Mouse (Mus musculus): ENCODE results near the gene Ksr1. TPM values are rescaled to one million over a fixed set of nuclear protein-coding genes. Genes with fewer than 3 reads are reported as not detected.

The Ksr1 gene
- polyA plus RNA-seq, 1 experiment from 2014 or later, result 8.6 TPM

DNA sequence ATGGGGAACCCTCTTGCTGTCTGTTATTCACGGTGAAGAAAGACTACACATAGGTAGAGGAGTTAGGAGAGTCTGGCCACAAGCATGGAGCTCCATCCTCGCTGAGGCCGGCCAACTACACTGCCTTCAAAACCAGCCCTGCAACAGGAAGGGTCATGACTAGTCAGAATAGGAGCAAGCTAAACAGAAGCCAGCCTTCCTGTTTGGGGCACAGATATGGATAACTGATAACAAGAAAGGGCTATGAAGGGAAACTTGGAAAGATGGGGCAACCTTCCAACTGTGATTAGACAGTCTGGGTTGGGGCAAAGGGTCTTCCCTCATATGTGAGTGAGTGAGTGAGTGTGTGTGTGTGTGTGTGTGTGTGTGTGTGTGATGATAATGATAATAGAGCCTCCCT lies 71.6 kb downstream of the Ksr1 start:
- ATAC-seq (ENCODE audit: low read depth), result no peak
- WGBS, result 93% methylated on average over 3 of the region's 3 CpGs

DNA sequence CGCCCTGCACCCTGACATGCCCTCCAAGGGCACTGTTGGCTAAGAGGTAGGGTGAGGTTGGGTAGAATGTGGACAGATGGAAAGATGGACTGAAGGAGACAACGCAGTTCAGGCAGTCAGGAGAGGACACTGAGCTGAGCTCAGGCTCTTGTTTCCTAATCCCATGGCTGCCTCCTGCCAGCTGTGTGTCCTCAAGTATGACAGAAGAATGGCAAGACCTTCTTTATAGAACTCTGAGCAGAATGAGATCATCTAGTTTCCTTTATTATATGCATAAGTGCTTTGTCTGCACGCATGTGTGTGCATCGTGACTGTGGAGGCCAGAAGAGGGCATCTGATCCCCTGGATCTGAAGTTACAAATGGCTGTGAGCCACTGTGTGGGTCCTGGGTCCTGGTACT lies 72.6 kb downstream of the Ksr1 start:
- Histone ChIP-seq H3K9ac (replicated peaks; ENCODE audit: low read depth, low read length) (no peak overlapping the region), H3K4me2 (ENCODE audit: low read depth, low read length) (no peak overlapping the region), H3K36me3 (ENCODE audit: control insufficient read depth, insufficient read depth, low read length) (no peaks in the 10 kb centered on the region), H3K27ac (ENCODE audit: low read depth, low read length) (no peak overlapping the region), H3K27me3 (ENCODE audit: control insufficient read depth, insufficient read depth, low read length) (no peaks in the 10 kb centered on the region), H3K4me1 (ENCODE audit: control insufficient read depth, insufficient read depth, low read length) (0 out of 2 replicates have a peak, but pooled peaks cover 4% of the 10 kb centered on the region), H3K4me3 (ENCODE audit: low read depth, low read length) (no peak overlapping the region), H3K9me3 (ENCODE audit: control insufficient read depth, low read length) (no peaks in the 10 kb centered on the region)
- no peak for ATAC-seq (ENCODE audit: low read depth)
- WGBS, result 96% methylated on average over 4 of the region's 4 CpGs

More for the DNA sequence above, 71.6 kb downstream of the Ksr1 start:
- no peaks in the 10 kb centered on the region for H3K9me3 ChIP-seq (ENCODE audit: control insufficient read depth, low read length)
- H3K9ac ChIP-seq (replicated peaks; ENCODE audit: low read depth, low read length), result no peak overlapping the region
- H3K36me3 ChIP-seq (ENCODE audit: control insufficient read depth, insufficient read depth, low read length), result no peaks in the 10 kb centered on the region
- 0 out of 2 replicates have a peak, but pooled peaks cover 4% of the 10 kb centered on the region for H3K4me1 ChIP-seq (ENCODE audit: control insufficient read depth, insufficient read depth, low read length)
- no peaks in the 10 kb centered on the region for H3K27me3 ChIP-seq (ENCODE audit: control insufficient read depth, insufficient read depth, low read length)
- H3K4me2 ChIP-seq (ENCODE audit: low read depth, low read length), result no peak overlapping the region
- no peak overlapping the region for H3K4me3 ChIP-seq (ENCODE audit: low read depth, low read length)
- H3K27ac ChIP-seq (ENCODE audit: low read depth, low read length), result no peak overlapping the region

DNA sequence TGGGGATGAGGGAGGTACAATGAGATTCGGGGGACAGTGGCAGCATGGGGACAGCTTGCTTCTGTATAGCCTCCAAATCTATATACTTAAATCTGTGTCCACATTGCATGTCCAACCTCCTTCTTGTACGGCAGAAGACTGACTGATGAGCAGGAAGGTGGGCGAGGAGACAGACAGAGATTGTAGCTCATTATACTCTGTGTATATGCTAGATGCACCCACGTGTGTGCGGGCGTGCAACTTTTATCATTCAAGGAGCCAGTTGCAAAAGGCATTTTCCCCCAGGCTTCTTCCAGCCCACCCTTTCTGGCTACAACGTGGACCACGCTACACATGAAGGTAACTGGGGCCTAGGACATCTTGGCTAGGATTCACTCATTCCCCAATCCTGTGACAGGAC lies 74.1 kb downstream of the Ksr1 start:
- ATAC-seq (ENCODE audit: low read depth), result no peak
- H3K9me3 ChIP-seq (ENCODE audit: control insufficient read depth, low read length), result no peaks in the 10 kb centered on the region
- H3K9ac ChIP-seq (replicated peaks; ENCODE audit: low read depth, low read length), result no peak overlapping the region
- H3K4me2 ChIP-seq (ENCODE audit: low read depth, low read length), result no peak overlapping the region
- no peaks in the 10 kb centered on the region for H3K27me3 ChIP-seq (ENCODE audit: control insufficient read depth, insufficient read depth, low read length)
- no peaks in the 10 kb centered on the region for H3K36me3 ChIP-seq (ENCODE audit: control insufficient read depth, insufficient read depth, low read length)
- WGBS, result 92% methylated on average over 8 of the region's 8 CpGs
- no peak overlapping the region for H3K4me3 ChIP-seq (ENCODE audit: low read depth, low read length)
- H3K4me1 ChIP-seq (ENCODE audit: control insufficient read depth, insufficient read depth, low read length), result 0 out of 2 replicates have a peak, but pooled peaks cover 4% of the 10 kb centered on the region
- no peak overlapping the region for H3K27ac ChIP-seq (ENCODE audit: low read depth, low read length)

DNA sequence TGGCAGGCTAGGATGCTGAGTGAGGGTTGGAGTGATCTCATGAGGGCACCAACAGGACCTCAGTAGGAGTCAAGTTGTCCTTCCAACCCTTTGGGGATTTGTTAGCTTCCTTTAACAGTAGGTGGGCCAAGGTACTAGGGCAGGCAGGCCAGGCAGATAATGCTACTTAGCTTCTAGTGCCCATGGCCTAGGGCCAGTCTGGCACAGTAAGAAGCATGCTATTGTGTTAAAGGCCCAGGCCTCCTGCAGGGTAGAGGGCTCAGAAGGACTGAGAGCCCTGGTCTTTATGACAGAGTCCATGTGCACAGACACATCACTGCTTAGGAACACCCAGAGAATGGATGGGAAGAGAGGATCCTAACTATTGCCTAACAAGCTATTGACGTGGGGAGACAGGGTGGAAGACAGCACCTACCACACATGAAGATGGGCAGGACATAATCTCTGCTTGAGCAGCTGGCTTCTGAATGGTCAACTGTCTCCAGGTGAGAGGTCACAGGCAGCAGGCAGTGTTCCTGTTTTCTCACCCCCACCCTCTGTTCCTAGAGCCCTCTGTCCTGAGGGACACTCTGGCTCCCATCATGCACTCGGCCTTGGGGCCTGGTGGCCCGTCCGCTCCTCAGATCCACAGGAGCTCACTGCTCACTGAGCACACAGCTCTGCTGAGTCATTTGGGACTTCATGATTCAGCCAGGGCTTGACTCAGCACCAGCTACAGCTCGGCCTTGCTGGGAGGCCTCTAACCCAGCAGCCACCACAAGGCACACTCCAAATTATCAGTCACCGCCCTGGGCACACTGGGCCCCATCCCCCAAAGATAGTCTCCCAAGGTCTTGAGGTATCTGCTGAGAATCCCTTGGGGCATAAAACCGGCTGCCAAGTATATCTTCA lies 74.9 kb downstream of the Ksr1 start:
- no peak overlapping the region for H3K4me2 ChIP-seq (ENCODE audit: low read depth, low read length)
- H3K9me3 ChIP-seq (ENCODE audit: control insufficient read depth, low read length), result no peaks in the 10 kb centered on the region
- H3K9ac ChIP-seq (replicated peaks; ENCODE audit: low read depth, low read length), result no peak overlapping the region
- ATAC-seq (ENCODE audit: low read depth), result no peak
- no peak overlapping the region for H3K27ac ChIP-seq (ENCODE audit: low read depth, low read length)
- WGBS, result 84% methylated on average over 7 of the region's 7 CpGs
- no peaks in the 10 kb centered on the region for H3K27me3 ChIP-seq (ENCODE audit: control insufficient read depth, insufficient read depth, low read length)
- H3K4me3 ChIP-seq (ENCODE audit: low read depth, low read length), result no peak overlapping the region
- 0 out of 2 replicates have a peak, but pooled peaks cover 4% of the 10 kb centered on the region for H3K4me1 ChIP-seq (ENCODE audit: control insufficient read depth, insufficient read depth, low read length)
- no peaks in the 10 kb centered on the region for H3K36me3 ChIP-seq (ENCODE audit: control insufficient read depth, insufficient read depth, low read length)

DNA sequence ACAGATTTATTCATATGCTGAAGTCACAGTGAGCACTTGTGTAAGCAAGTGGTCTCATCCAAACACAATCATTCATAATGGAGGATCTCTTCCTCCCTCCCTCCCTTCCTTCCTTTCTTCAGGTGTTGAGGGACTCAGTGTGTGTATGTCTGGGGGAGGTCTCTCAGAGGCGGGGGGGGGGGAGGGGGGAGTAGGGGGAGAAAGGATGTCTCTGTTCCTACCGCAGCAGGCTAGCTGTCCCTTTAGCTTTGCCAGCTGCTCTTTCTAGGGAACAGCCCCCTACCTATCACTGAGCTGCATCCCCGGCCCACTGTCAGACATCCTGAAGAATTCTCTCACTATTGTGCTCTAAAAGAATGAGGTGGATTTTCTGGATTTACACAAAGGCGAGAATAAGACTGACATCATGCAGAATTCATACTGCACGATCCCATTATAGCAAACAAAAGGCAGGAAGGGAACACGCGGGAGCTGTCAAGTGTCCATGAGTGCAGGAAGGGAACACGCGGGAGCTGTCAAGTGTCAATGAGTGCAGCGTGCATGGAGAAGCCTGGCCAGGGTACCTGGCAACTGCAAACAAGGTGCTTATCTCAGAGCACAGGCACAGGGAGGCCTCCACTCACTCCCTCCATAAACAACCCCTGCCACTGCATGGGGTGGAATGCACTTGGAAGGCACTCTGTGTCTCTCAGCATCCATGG lies 76.6 kb downstream of the Ksr1 start:
- Histone ChIP-seq H3K9ac (replicated peaks; ENCODE audit: low read depth, low read length) (no peak overlapping the region), H3K4me1 (ENCODE audit: control insufficient read depth, insufficient read depth, low read length) (0 out of 2 replicates have a peak, but pooled peaks cover 7% of the 10 kb centered on the region), H3K27me3 (ENCODE audit: control insufficient read depth, insufficient read depth, low read length) (no peaks in the 10 kb centered on the region), H3K36me3 (ENCODE audit: control insufficient read depth, insufficient read depth, low read length) (no peaks in the 10 kb centered on the region), H3K9me3 (ENCODE audit: control insufficient read depth, low read length) (no peaks in the 10 kb centered on the region), H3K4me2 (ENCODE audit: low read depth, low read length) (no peak overlapping the region), H3K4me3 (ENCODE audit: low read depth, low read length) (no peak overlapping the region), H3K27ac (ENCODE audit: low read depth, low read length) (no peak overlapping the region)
- ATAC-seq (ENCODE audit: low read depth), result no peak
- WGBS, result 56% methylated on average over 9 of the region's 10 CpGs

DNA sequence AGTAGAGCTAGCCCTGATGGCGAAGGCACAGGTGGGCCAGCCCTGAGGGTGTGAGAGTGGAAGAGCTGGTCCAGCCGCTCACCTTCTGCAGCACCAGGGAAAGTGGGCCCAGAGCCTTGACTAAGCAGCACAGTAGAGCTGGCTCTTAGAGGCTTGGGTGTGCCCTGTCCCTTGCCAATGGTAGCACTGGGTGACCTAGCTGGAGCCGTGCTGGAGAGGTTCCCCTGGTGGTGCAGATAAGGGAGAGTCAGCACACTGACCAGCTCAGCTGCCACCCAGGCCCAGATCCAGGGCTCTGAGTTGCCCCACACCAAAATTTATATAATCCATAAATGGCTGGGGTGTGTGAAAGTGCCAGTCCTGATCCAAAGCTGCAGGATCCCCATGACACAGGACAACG lies 79.0 kb downstream of the Ksr1 start:
- H3K4me3 ChIP-seq (ENCODE audit: low read depth, low read length), result no peak overlapping the region
- peaks cover 10% of the 10 kb centered on the region; the same call in 1 of the 2 replicates for H3K4me1 ChIP-seq (ENCODE audit: control insufficient read depth, insufficient read depth, low read length)
- 90% methylated on average over 4 of the region's 4 CpGs for WGBS

DNA sequence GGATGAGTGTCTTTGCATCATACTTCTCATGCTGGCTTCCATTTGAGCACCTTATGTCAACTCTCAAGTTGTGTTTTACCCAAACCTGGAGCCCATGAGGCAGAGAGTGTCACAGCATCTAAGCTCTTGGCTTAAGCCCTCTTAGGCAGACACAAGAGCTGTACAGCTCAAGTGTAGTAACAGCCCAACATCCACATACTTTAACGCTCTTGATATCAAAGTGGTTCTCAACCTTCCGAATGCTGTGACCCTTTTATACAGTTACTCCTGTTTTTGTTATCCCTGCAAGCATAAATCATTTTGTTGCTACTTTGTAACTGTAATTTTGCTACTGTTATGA lies 80.0 kb downstream of the Ksr1 start:
- Histone ChIP-seq H3K27ac (ENCODE audit: low read depth, low read length) (no peak overlapping the region), H3K27me3 (ENCODE audit: control insufficient read depth, insufficient read depth, low read length) (no peaks in the 10 kb centered on the region), H3K4me2 (ENCODE audit: low read depth, low read length) (no peak overlapping the region), H3K4me1 (ENCODE audit: control insufficient read depth, insufficient read depth, low read length) (peaks cover 10% of the 10 kb centered on the region; the same call in 1 of the 2 replicates), H3K9ac (replicated peaks; ENCODE audit: low read depth, low read length) (no peak overlapping the region), H3K9me3 (ENCODE audit: control insufficient read depth, low read length) (no peaks in the 10 kb centered on the region), H3K36me3 (ENCODE audit: control insufficient read depth, insufficient read depth, low read length) (no peaks in the 10 kb centered on the region), H3K4me3 (ENCODE audit: low read depth, low read length) (no peak overlapping the region)
- WGBS, result 96% methylated on average over 2 of the region's 2 CpGs
- ATAC-seq (ENCODE audit: low read depth), result no peak

More for the DNA sequence above, 79.0 kb downstream of the Ksr1 start:
- Histone ChIP-seq H3K9me3 (ENCODE audit: control insufficient read depth, low read length) (no peaks in the 10 kb centered on the region), H3K9ac (replicated peaks; ENCODE audit: low read depth, low read length) (no peak overlapping the region), H3K36me3 (ENCODE audit: control insufficient read depth, insufficient read depth, low read length) (no peaks in the 10 kb centered on the region), H3K4me2 (ENCODE audit: low read depth, low read length) (no peak overlapping the region), H3K27ac (ENCODE audit: low read depth, low read length) (no peak overlapping the region), H3K27me3 (ENCODE audit: control insufficient read depth, insufficient read depth, low read length) (no peaks in the 10 kb centered on the region)
- ATAC-seq (ENCODE audit: low read depth), result no peak

DNA sequence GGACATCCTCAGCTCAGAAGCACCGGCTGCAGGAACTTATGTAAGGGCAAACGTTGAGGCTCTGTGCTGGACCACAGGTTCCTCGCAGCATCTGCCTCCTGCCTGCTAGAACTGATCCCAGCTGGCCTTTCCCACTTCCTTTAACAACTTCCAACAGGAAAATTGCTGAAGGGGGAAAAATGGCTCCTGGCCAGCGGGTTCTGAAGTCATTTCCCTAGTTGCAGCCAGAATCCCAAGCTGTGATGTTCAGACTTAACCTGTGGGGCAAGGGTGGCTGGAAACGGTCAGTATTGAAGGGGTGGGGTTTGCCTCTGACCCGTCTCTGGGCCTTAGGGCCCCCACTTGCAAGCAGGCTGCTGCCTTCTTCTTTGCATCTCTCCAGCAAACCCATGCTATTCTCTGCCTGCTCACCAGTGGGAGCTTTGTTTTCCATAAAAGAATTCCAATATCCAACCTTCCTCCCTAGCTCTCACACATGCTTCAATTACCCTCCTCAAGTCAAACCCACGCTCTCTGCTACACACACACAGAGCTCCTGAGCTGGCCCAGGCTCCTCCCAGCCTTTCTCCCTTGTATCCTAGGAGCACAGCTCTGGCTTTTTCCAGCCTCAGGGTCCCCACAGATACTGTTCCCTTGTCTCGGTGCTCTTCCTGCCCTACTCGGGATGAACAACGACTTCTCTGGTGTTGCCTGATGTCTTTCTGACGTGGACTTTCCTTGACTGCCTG lies 80.6 kb downstream of the Ksr1 start:
- WGBS, result 76% methylated on average over 11 of the region's 11 CpGs
- Histone ChIP-seq H3K27ac (ENCODE audit: low read depth, low read length) (no peak overlapping the region), H3K9me3 (ENCODE audit: control insufficient read depth, low read length) (no peaks in the 10 kb centered on the region), H3K4me2 (ENCODE audit: low read depth, low read length) (no peak overlapping the region), H3K9ac (replicated peaks; ENCODE audit: low read depth, low read length) (no peak overlapping the region), H3K27me3 (ENCODE audit: control insufficient read depth, insufficient read depth, low read length) (no peaks in the 10 kb centered on the region), H3K36me3 (ENCODE audit: control insufficient read depth, insufficient read depth, low read length) (no peaks in the 10 kb centered on the region), H3K4me1 (ENCODE audit: control insufficient read depth, insufficient read depth, low read length) (peaks cover 10% of the 10 kb centered on the region; the same call in 1 of the 2 replicates), H3K4me3 (ENCODE audit: low read depth, low read length) (no peak overlapping the region)
- ATAC-seq (ENCODE audit: low read depth), result no peak

Data from neural tube, embryonic 14.5 days (tissue).